Mouse (Mus musculus) neural tube, embryonic 14.5 days (tissue): ENCODE measurements around the gene Fam57a. TPM values are rescaled to one million over a fixed set of nuclear protein-coding genes. Genes with fewer than 3 reads are reported as not detected.
A peak's percentile ranks its signal among the peaks of the same experiment; 100 is the strongest.

Experiments used
- ATAC-seq: fragments of 200-750 bp; cut with Nextera tagmentation; 2 replicates; pipeline ENCODE4 v1.8.0; 2017; ENCODE audit warnings: low read depth, mild to moderate bottlenecking, moderate TSS enrichment, moderate library complexity
- H3K27ac ChIP-seq: fragments of 300-500 bp; sonication (generic); 2 replicates; pipeline ENCODE4 v1.5.1; 2014; ENCODE audit warnings: low read depth, mild to moderate bottlenecking, control low read depth, low read length, moderate library complexity, mixed read lengths
- H3K27me3 ChIP-seq: fragments of 300-500 bp; sonication (generic); 2 replicates; pipeline ENCODE4 v1.6.1; 2014; ENCODE audit warnings: low read length; ENCODE audit not compliant: control insufficient read depth, insufficient read depth
- H3K36me3 ChIP-seq: fragments of 300-500 bp; sonication (generic); 2 replicates; pipeline ENCODE4 v1.6.1; 2014; ENCODE audit warnings: low read length, mixed read lengths; ENCODE audit not compliant: control insufficient read depth, insufficient read depth
- H3K4me1 ChIP-seq: fragments of 300-500 bp; sonication (generic); 2 replicates; pipeline ENCODE4 v1.6.1; 2014; ENCODE audit warnings: low read length; ENCODE audit not compliant: control insufficient read depth, insufficient read depth
- H3K4me2 ChIP-seq: fragments of 300-500 bp; sonication (generic); 2 replicates; pipeline ENCODE4 v1.6.1; 2014; ENCODE audit warnings: mild to moderate bottlenecking, low read depth, low read length, control low read depth
- H3K4me3 ChIP-seq: fragments of 300-500 bp; sonication (generic); 2 replicates; pipeline ENCODE4 v1.5.1; 2014; ENCODE audit warnings: low read depth, low read length, control low read depth, mixed read lengths
- H3K9ac ChIP-seq: fragments of 300-500 bp; sonication (generic); replicated peaks from 2 replicates; pipeline ENCODE4 v1.6.1; 2014; ENCODE audit warnings: low read depth, mild to moderate bottlenecking, control low read depth, low read length, mixed read lengths
- H3K9me3 ChIP-seq: fragments of 300-500 bp; sonication (generic); 2 replicates; pipeline ENCODE4 v1.6.1; 2016; ENCODE audit warnings: low read length; ENCODE audit not compliant: control insufficient read depth
- WGBS: fragments of 180-500 bp; shearing (Covaris S2); extraction: QIAGEN DNeasy Blood & Tissue Kit; methylation state at CpG from one replicate; pipeline ENCODE4 v1.1.7; 2014; 5-methylcytosine and 5-hydroxymethylcytosine counted together
- polyA plus RNA-seq: library from polyadenylated mRNA; unstranded; fragments of >200 nt; fragmentation: Nextera tagmentation; extraction: Ambion mirVana; gene quantifications from 2 replicates; pipeline ENCODE4 v1.2.1, GENCODE M21; 2014

Gene Fam57a
- polyA plus RNA-seq, 1 experiment from 2014 or later, result 28.8 TPM

DNA sequence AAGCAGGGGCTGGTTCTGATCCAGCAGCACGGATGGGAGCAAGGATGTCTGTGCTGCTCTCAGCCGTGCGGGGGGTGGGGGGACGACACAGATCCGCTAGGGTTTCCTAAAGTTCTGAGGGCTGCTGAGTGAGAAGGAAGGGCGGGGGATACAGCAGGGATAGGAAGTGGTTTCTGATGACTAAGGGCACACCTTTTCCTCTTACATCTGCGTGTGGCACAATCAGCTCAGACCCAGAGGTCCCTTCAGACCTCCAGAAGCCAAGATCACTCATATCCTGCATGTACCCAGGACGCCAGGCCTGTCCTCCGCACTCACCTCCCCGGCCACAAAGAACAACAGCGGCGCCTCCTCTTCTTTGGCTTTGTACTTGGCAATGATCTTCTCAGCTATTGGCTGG is 81.8 kb downstream of the Fam57a start:
- Histone ChIP-seq H3K4me3 (no peak overlapping the region), H3K4me2 (no peak overlapping the region), H3K9me3 (no peaks in the 10 kb centered on the region), H3K27me3 (no peaks in the 10 kb centered on the region), H3K9ac (no peak overlapping the region), H3K27ac (no peak overlapping the region), H3K36me3 (peaks cover 4% of the 10 kb centered on the region; the same call in 1 of the 2 replicates), H3K4me1 (peaks cover 23% of the 10 kb centered on the region)
- WGBS, result 66% methylated on average over 12 of the region's 12 CpGs
- ATAC-seq, result no peak

DNA sequence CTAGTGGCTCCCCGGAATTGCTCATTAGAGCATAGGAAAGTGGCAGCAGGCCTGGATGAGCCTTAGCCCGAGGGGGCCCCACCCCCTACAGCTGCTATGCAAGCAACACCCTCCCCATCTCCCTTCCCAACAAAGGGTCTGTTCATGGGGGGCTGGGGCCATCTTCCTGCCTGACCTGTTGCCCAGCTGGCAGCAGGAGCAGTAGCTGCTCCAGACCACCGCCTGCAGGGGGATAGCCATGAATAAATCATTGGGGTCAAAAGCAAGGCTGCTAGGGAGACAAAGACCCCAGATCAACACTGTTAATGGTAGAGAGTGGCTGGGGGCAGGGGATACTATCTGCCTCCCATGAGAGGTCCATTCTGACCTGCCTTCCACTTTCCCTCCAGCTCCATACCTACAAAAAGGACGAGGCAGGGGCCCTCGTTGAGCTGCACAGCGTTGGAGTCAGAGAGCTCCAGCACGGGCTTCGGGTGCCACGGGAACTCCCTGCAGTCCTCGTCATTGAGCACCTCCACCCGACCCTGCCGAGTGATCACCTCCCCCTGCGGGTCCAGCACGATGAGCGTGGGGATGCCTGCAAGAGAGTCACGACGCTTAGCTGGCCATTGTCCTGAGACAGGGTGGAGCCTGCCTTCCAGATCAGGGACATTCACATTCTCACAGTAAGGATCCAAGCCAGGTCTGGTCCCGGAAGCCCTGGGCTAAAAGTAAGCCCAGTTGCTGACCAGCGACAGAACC is 83.3 kb downstream of the Fam57a start:
- peaks cover 4% of the 10 kb centered on the region; the same call in 1 of the 2 replicates for H3K36me3 ChIP-seq
- H3K4me1 ChIP-seq, result peaks cover 34% of the 10 kb centered on the region
- peak; percentile 39; the same call in 1 of the 2 replicates for ATAC-seq
- H3K4me2 ChIP-seq, result peak overlapping the region; percentile 15; the same call in 1 of the 2 replicates
- H3K27ac ChIP-seq, result 0 out of 2 replicates have a peak overlapping the region, but pooled peaks have one; percentile 16
- H3K9ac ChIP-seq, result 0 out of 2 replicates have a peak overlapping the region, but pooled peaks have one; percentile 18
- H3K27me3 ChIP-seq, result no peaks in the 10 kb centered on the region
- H3K4me3 ChIP-seq, result no peak overlapping the region
- 5% methylated on average over 19 of the region's 19 CpGs for WGBS
- H3K9me3 ChIP-seq, result no peaks in the 10 kb centered on the region

Other genes starting within 250 kb of the Fam57a start
- 1.3 and 2.1 TPM in 2 replicates for gene Rph3al, start 241.2 kb upstream of the Fam57a start, polyA plus RNA-seq
- gene 1700016K19Rik, start 179.8 kb upstream of the Fam57a start, polyA plus RNA-seq, result 1.2 and 1.7 TPM in 2 replicates
- gene Rflnb, start 151.9 kb upstream of the Fam57a start, polyA plus RNA-seq, result 8.1 and 13.7 TPM in 2 replicates
- 71.0 and 72.8 TPM in 2 replicates for gene Vps53, start within 50 bp of the Fam57a start, polyA plus RNA-seq
- gene Dbil5, start 37.9 kb downstream of the Fam57a start, polyA plus RNA-seq, result not detected in 2 replicates
- gene Gemin4, start 38.0 kb downstream of the Fam57a start, polyA plus RNA-seq, result 13.8 and 16.6 TPM in 2 replicates
- 23.8 and 25.4 TPM in 2 replicates for gene Mrm3, start 64.0 kb downstream of the Fam57a start, polyA plus RNA-seq
- 119 and 126 TPM in 2 replicates for gene Glod4, start 64.1 kb downstream of the Fam57a start, polyA plus RNA-seq
- gene Nxn, start 219.5 kb downstream of the Fam57a start, polyA plus RNA-seq, result 23.5 and 34.7 TPM in 2 replicates
- 114 and 116 TPM in 2 replicates for gene Timm22, start 227.3 kb downstream of the Fam57a start, polyA plus RNA-seq